Mouse (Mus musculus): ENCODE measurements around the gene Nol4l.

- TF ChIP-seq EP300 (IDR thresholded peaks at IDR 0.05; ENCODE audit: low read depth) (no peak), CTCF (IDR thresholded peaks at IDR 0.05; ENCODE audit: low read depth) (no peak)
These were observed 122.9 kb downstream of the Nol4l start for GRCm38 (mm10) chr2:153406882-153407281.

All from liver, embryonic 14.5 days (tissue).